In the genomic region with DNA sequence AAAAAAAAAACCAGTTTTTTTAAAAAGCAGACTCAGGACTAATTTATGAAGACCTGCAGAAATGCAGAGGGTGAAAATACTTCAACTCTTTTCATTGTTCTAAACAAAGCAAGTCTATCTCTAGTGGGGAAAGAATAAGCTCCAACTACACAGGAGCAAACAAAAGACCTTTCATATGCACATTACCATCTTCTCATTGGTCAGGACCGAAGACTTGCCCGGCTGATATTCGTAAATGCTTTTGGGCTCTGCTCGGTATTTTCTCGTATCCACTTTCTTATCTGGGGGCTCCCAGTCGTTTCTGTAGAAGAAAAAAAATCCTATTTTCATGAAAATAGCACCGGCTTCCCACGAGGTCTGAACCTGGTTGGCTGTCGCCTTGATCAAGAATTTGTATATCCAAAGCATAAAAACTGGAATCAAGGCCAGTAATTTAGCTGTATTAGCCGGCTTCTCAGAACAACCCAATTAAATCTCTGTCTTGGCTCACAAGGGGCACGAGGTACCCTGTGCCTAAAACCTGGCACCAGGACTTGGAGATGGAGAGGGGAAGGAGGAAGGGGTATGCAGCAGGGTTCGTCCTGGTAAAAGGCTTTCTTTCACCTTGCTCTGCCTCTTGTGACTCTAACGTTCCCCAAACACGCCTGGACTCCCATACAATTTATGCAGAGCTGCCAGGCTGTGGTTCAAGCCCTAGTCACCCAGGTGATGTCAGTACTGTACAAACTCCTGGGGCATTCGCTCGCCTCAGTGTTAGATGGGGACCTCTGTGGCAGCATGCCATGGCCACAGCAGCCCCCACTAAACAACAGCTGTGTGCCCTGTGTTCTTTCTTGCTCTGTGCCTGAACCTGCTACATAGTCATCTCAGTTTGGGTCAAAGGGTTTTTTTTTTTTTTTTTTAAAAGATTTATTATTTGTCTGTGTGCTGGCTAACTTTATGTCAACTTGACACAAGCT, we compare ENCODE assay signal across 17 mouse cellular contexts.
DNase-seq lines count a peak whose midpoint lies in the region; ATAC-seq and TF ChIP-seq lines count a peak whose summit lies in the region.
"Had no signal": no experiment of that assay in that cellular context is flagged by ENCODE, and none has a peak within 500 bp of the region (broad histone marks: within the 10 kb centered on the region; RNA-seq: fewer than 3 reads in every experiment).

No protein-coding gene starts in this region.

- no peaks in the 10 kb centered on the region for H3K36me3 ChIP-seq in embryonic facial prominence, embryonic 12.5 days
- peaks cover 31% of the 10 kb centered on the region for H3K36me3 ChIP-seq in hindbrain, embryonic 13.5 days
- peaks cover 8% of the 10 kb centered on the region for H3K36me3 ChIP-seq in midbrain, postnatal 0 days (ENCODE audit: insufficient read depth, low read length)
- H3K36me3 ChIP-seq: lung, embryonic 15.5 days had no signal

- DNase-seq in heart, adult 11 months, result peak; percentile 84
- no peak for DNase-seq in heart, postnatal 25 days (ENCODE audit: low spot score)
- peak; percentile 9 for DNase-seq in midbrain, postnatal 0 days (ENCODE audit: low spot score)
- no peak for DNase-seq in spleen, postnatal 36 days (ENCODE audit: low spot score in 2 of 2)
- no peak for DNase-seq in kidney, postnatal 4 days
- no peak for DNase-seq in left cerebral cortex, adult 18-20 months (ENCODE audit: low spot score in 2 of 2)
- DNase-seq: cerebellum, postnatal 10 days; gastrocnemius, postnatal 10 days; kidney, adult 8-10 months; right cerebral cortex, adult 18-20 months; thymus, postnatal 25 days had no signal

- no peaks in the 10 kb centered on the region for H3K27me3 ChIP-seq in embryonic facial prominence, embryonic 12.5 days
- no peaks in the 10 kb centered on the region for H3K27me3 ChIP-seq in hindbrain, embryonic 13.5 days
- H3K27me3 ChIP-seq in midbrain, postnatal 0 days (ENCODE audit: insufficient read depth, low read length), result no peaks in the 10 kb centered on the region
- H3K27me3 ChIP-seq: heart, embryonic 15.5 days; limb, embryonic 12.5 days; lung, embryonic 15.5 days had no signal

- WGBS in embryonic facial prominence, embryonic 12.5 days, result 41% methylated on average over 16 of the region's 16 CpGs
- WGBS in hindbrain, embryonic 13.5 days, result 21% methylated on average over 16 of the region's 16 CpGs
- WGBS in midbrain, postnatal 0 days, result 18% methylated on average over 16 of the region's 16 CpGs

- H3K9ac ChIP-seq in embryonic facial prominence, embryonic 12.5 days, result no peak overlapping the region
- no peak overlapping the region for H3K9ac ChIP-seq in hindbrain, embryonic 13.5 days
- H3K9ac ChIP-seq in midbrain, postnatal 0 days (replicated peaks; ENCODE audit: low read length, poor library complexity, severe bottlenecking), result no peak overlapping the region
- H3K9ac ChIP-seq: heart, embryonic 15.5 days; limb, embryonic 12.5 days; lung, embryonic 15.5 days had no signal

- H3K9me3 ChIP-seq in embryonic facial prominence, embryonic 12.5 days, result no peaks in the 10 kb centered on the region
- H3K9me3 ChIP-seq in hindbrain, embryonic 13.5 days, result no peaks in the 10 kb centered on the region
- no peaks in the 10 kb centered on the region for H3K9me3 ChIP-seq in midbrain, postnatal 0 days (ENCODE audit: low read length)
- H3K9me3 ChIP-seq: G1E; heart, embryonic 15.5 days; limb, embryonic 12.5 days; lung, embryonic 15.5 days had no signal

- no peak overlapping the region for H3K27ac ChIP-seq in embryonic facial prominence, embryonic 12.5 days
- H3K27ac ChIP-seq in hindbrain, embryonic 13.5 days, result 0 out of 2 replicates have a peak overlapping the region, but pooled peaks have one; percentile 60
- 0 out of 2 replicates have a peak overlapping the region, but pooled peaks have one; percentile 3 for H3K27ac ChIP-seq in midbrain, postnatal 0 days (ENCODE audit: low read depth, low read length)
- H3K27ac ChIP-seq: limb, embryonic 12.5 days; lung, embryonic 15.5 days had no signal

- intact Hi-C loops in heart, postnatal 25 days (cut with DNase I), result no loop called here

- no peaks in the 10 kb centered on the region for H3K4me1 ChIP-seq in embryonic facial prominence, embryonic 12.5 days
- peaks cover 25% of the 10 kb centered on the region for H3K4me1 ChIP-seq in hindbrain, embryonic 13.5 days (replicated peaks)
- peaks cover 6% of the 10 kb centered on the region; the same call in 1 of the 2 replicates for H3K4me1 ChIP-seq in midbrain, postnatal 0 days (ENCODE audit: insufficient read depth, low read length)
- H3K4me1 ChIP-seq: limb, embryonic 12.5 days had no signal

- TF ChIP-seq CTCF in midbrain, postnatal 0 days (IDR thresholded peaks at IDR 0.05), result no peak

- ATAC-seq in embryonic facial prominence, embryonic 12.5 days (ENCODE audit: insufficient number of reproducible peaks, insufficient read depth, low FRiP score, low TSS enrichment), result 0 out of 2 replicates have a peak, but pooled peaks have one; percentile 60
- peak; percentile 52 for ATAC-seq in hindbrain, embryonic 13.5 days (ENCODE audit: low FRiP score)
- ATAC-seq in midbrain, postnatal 0 days (ENCODE audit: low FRiP score), result no peak

- no peak overlapping the region for H3K4me3 ChIP-seq in embryonic facial prominence, embryonic 12.5 days
- no peak overlapping the region for H3K4me3 ChIP-seq in hindbrain, embryonic 13.5 days
- H3K4me3 ChIP-seq in midbrain, postnatal 0 days (ENCODE audit: low read depth, low read length), result no peak overlapping the region
- H3K4me3 ChIP-seq: heart, embryonic 15.5 days; limb, embryonic 12.5 days; lung, embryonic 15.5 days had no signal

- H3K4me2 ChIP-seq in embryonic facial prominence, embryonic 12.5 days (replicated peaks), result no peak overlapping the region
- H3K4me2 ChIP-seq in hindbrain, embryonic 13.5 days, result peak overlapping the region; percentile 26; the same call in 1 of the 2 replicates
- H3K4me2 ChIP-seq in midbrain, postnatal 0 days (ENCODE audit: low read depth, low read length, poor library complexity, severe bottlenecking), result no peak overlapping the region
- H3K4me2 ChIP-seq: heart, embryonic 15.5 days; limb, embryonic 12.5 days; lung, embryonic 15.5 days had no signal

Comparison
In these comparisons a context has a peak if more than half of its experiments do, and no peak if none do; other contexts are left out.
1. DNase-seq: peak in heart, adult 11 months (single experiment) and midbrain, postnatal 0 days (single experiment); none in heart, postnatal 25 days (single experiment), spleen, postnatal 36 days (0 of 2), kidney, postnatal 4 days (0 of 2) and left cerebral cortex, adult 18-20 months (0 of 2).